Mouse (Mus musculus): ENCODE data around the gene Tas2r119. TPM values are rescaled to one million over a fixed set of nuclear protein-coding genes. Genes with fewer than 3 reads are reported as not detected.

Gene Tas2r119
- polyA plus RNA-seq, 1 experiment from 2014 or later, result not detected

Other genes starting within 250 kb of the Tas2r119 start
- 4.3 and 4.4 TPM in 2 replicates for gene Sema5a, start 67.5 kb downstream of the Tas2r119 start, polyA plus RNA-seq (2014; fragmentation: Nextera tagmentation; extraction: Ambion mirVana)